Mouse (Mus musculus): ENCODE measurements around the gene Zfp276. TPM values are rescaled to one million over a fixed set of nuclear protein-coding genes. Genes with fewer than 3 reads are reported as not detected.

Zfp276 gene
- polyA plus RNA-seq, 1 experiment from 2014 or later: 18.4 TPM

DNA sequence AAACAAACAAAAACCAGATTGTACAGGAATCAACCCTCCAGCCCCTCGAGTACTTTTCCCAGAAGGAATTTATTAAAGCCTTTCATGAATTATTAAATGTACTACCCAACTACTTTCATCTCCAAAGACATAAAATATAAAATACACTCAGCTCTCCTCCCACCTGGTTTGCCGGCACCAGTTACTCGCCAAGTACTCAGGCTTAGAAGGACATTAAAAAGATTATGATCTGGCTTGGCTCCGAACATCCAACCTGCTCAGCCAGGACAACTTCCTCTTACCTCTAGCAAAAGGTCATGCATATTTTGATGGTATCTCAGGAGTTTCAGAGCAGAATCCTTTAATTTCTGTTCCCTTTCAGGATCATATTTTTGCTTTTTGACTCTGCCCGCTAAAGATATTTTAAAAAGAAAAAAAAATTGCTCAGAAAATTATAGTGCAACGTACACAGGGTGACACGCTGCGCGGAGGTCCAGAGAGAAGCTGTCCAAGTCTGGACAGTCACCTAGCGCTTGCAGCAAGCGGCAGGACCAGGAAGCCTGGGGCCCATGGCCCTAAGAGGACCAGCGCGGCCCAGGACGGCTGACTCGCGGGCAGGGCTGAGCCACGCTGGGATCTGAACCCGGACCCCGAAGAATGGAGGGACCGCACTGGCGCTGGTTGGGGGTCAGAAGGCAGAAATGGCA is 63.9 kb downstream of the Zfp276 start:
- peak; percentile 91 for ATAC-seq
- WGBS: 5% methylated on average over 21 of the region's 21 CpGs
- Histone ChIP-seq H3K4me2 (replicated peaks) (peak overlapping the region; percentile 79), H3K9me3 (no peaks in the 10 kb centered on the region), H3K4me3 (replicated peaks) (peak overlapping the region; percentile 53), H3K9ac (peak overlapping the region; percentile 48), H3K36me3 (no peaks in the 10 kb centered on the region), H3K4me1 (replicated peaks) (peaks cover 14% of the 10 kb centered on the region), H3K27ac (no peak overlapping the region), H3K27me3 (replicated peaks) (no peaks in the 10 kb centered on the region)

DNA sequence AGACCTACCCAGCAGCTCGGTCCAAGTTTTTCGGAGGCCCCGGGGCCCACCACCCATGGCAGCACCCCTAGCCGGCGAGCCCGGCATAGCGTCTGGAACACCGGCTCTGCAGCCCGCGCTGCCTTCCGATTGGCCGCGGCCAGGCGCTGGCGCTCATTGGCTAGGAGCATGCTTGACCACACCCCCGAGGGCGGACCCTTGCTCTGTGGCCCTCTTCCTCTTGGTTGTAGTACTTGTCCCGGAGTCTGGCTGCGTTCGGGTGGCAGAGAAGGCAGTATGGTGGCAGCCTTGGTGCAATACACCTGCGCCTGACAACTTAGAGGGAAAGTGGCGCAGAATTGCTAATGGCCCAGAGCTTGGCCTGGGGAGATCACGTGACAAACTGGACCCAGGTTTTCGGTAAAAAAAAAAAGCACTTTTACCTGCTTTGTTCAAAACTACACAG is 64.5 kb downstream of the Zfp276 start, which contains the start of gene Fanca:
Gene Fanca, minus strand, starts transcription at position 110 of the 445 bp plus-strand sequence.
- Histone ChIP-seq H3K27me3 (replicated peaks) (no peaks in the 10 kb centered on the region), H3K27ac (no peak within 1 kb of the TSS; the same call in 1 of the 2 replicates), H3K4me3 (replicated peaks) (peak within 1 kb of the TSS; percentile 53), H3K9me3 (no peaks in the 10 kb centered on the region), H3K9ac (peak within 1 kb of the TSS; percentile 48), H3K36me3 (no peaks in the 10 kb centered on the region), H3K4me2 (replicated peaks) (peak within 1 kb of the TSS; percentile 79), H3K4me1 (replicated peaks) (peaks cover 14% of the 10 kb centered on the region)
- WGBS: under 1% methylated on average over 24 of the region's 24 CpGs
- ATAC-seq: peak; percentile 100

Other genes starting within 250 kb of the Zfp276 start
- gene Ankrd11, start 211.9 kb upstream of the Zfp276 start, polyA plus RNA-seq (2015; fragmentation: Nextera tagmentation; extraction: Ambion mirVana): 50.9 and 53.9 TPM in 2 replicates
- 51.7 and 52.5 TPM in 2 replicates for gene Spg7, start 191.3 kb upstream of the Zfp276 start, polyA plus RNA-seq (2015; fragmentation: Nextera tagmentation; extraction: Ambion mirVana)
- 1,399 and 1,578 TPM in 2 replicates for gene Rpl13, start 151.8 kb upstream of the Zfp276 start, polyA plus RNA-seq (2015; fragmentation: Nextera tagmentation; extraction: Ambion mirVana)
- gene Cpne7, start 136.8 kb upstream of the Zfp276 start, polyA plus RNA-seq (2015; fragmentation: Nextera tagmentation; extraction: Ambion mirVana): 0.98 and 1.3 TPM in 2 replicates
- gene Sult5a1, start 95.9 kb upstream of the Zfp276 start, polyA plus RNA-seq (2015; fragmentation: Nextera tagmentation; extraction: Ambion mirVana): 12.1 and 12.3 TPM in 2 replicates
- 3.9 and 5.4 TPM in 2 replicates for gene Dpep1, start 68.0 kb upstream of the Zfp276 start, polyA plus RNA-seq (2015; fragmentation: Nextera tagmentation; extraction: Ambion mirVana)
- 142 and 148 TPM in 2 replicates for gene Chmp1a, start 41.4 kb upstream of the Zfp276 start, polyA plus RNA-seq (2015; fragmentation: Nextera tagmentation; extraction: Ambion mirVana)
- 1.8 and 2.3 TPM in 2 replicates for gene Spata33, start 41.4 kb upstream of the Zfp276 start, polyA plus RNA-seq (2015; fragmentation: Nextera tagmentation; extraction: Ambion mirVana)
- 24.2 and 25.4 TPM in 2 replicates for gene Cdk10, start 29.4 kb upstream of the Zfp276 start, polyA plus RNA-seq (2015; fragmentation: Nextera tagmentation; extraction: Ambion mirVana)
- 5.4 and 5.5 TPM in 2 replicates for gene Spata2l, start 18.0 kb upstream of the Zfp276 start, polyA plus RNA-seq (2015; fragmentation: Nextera tagmentation; extraction: Ambion mirVana)
- 15.3 and 18.4 TPM in 2 replicates for gene Vps9d1, start 153 bp downstream of the Zfp276 start, polyA plus RNA-seq (2015; fragmentation: Nextera tagmentation; extraction: Ambion mirVana)
- 19.5 and 21.8 TPM in 2 replicates for gene Fanca, start 64.4 kb downstream of the Zfp276 start, polyA plus RNA-seq (2015; fragmentation: Nextera tagmentation; extraction: Ambion mirVana)
- 3.9 and 4.4 TPM in 2 replicates for gene Spire2, start 78.5 kb downstream of the Zfp276 start, polyA plus RNA-seq (2015; fragmentation: Nextera tagmentation; extraction: Ambion mirVana)
- gene Tcf25, start 119.6 kb downstream of the Zfp276 start, polyA plus RNA-seq (2015; fragmentation: Nextera tagmentation; extraction: Ambion mirVana): 147 and 170 TPM in 2 replicates
- gene Mc1r, start 152.9 kb downstream of the Zfp276 start, polyA plus RNA-seq (2015; fragmentation: Nextera tagmentation; extraction: Ambion mirVana): 0.04 TPM in 1 of 2 replicates, not detected in the other
- 59.1 and 63.8 TPM in 2 replicates for gene Tubb3, start 157.2 kb downstream of the Zfp276 start, polyA plus RNA-seq (2015; fragmentation: Nextera tagmentation; extraction: Ambion mirVana)
- gene Def8, start 169.3 kb downstream of the Zfp276 start, polyA plus RNA-seq (2015; fragmentation: Nextera tagmentation; extraction: Ambion mirVana): 26.0 and 26.4 TPM in 2 replicates
- 43.4 and 51.2 TPM in 2 replicates for gene Afg3l1, start 223.7 kb downstream of the Zfp276 start, polyA plus RNA-seq (2015; fragmentation: Nextera tagmentation; extraction: Ambion mirVana)

Data from intestine, embryonic 15.5 days (tissue).